Mouse (Mus musculus): ENCODE results near the gene Aifm1. TPM values are rescaled to one million over a fixed set of nuclear protein-coding genes. Genes with fewer than 3 reads are reported as not detected.

The Aifm1 gene
- polyA plus RNA-seq (2014; fragmentation: Nextera tagmentation; extraction: Ambion mirVana), result 85.8 and 94.2 TPM in 2 replicates

DNA sequence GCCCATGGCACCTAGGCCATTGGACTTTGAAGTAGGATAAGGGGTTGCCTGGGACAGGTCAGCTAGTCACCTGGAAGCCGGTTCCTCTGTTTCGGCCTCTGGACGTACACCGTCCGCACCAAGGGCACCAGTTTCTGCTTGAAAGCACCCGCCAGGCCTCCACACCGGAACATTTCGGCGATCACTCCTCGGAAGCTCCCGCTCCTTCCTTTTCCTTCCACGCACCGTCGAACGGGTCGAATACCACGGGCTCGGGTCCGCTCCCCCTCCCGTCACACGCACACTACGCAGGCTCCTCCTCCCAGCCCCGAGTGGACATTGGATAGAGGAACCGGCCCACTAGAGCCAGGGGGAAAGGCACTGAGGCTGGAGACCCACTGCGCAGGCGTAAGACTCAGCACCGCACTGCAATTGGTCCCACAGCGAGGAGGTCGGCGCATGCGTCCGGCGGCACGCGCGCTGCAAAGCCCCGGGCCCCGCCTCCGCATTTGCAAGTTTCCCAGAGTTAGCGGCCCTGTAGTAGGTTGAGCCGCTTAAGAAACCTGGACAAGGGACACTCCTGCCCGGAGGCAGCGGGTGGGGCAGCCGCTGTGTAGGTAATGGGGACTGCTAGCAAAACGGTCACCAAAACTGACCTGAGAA, at the start of gene Aifm1:
Aifm1 (minus strand) TSS at position 398 of the 642 bp plus-strand sequence.
- Histone ChIP-seq H3K4me3 (ENCODE audit: low read depth, low read length) (peak within 1 kb of the TSS; percentile 51), H3K27ac (replicated peaks; ENCODE audit: low read depth, low read length) (no peak within 1 kb of the TSS), H3K27me3 (ENCODE audit: control insufficient read depth, insufficient read depth, low read length) (no peaks in the 10 kb centered on the region), H3K9ac (ENCODE audit: low read length) (peak within 1 kb of the TSS; percentile 60), H3K9me3 (ENCODE audit: control insufficient read depth, low read length) (no peaks in the 10 kb centered on the region), H3K4me1 (ENCODE audit: control insufficient read depth, insufficient read depth, low read length) (no peaks in the 10 kb centered on the region), H3K4me2 (ENCODE audit: low read depth, severe bottlenecking) (peak within 1 kb of the TSS; percentile 56), H3K36me3 (ENCODE audit: control insufficient read depth, insufficient read depth, low read length) (no peaks in the 10 kb centered on the region)
- DNase-seq (ENCODE audit: low spot score), result peak; percentile 88
- 15% methylated on average over 45 of the region's 45 CpGs for WGBS
- peak; percentile 98 for ATAC-seq (ENCODE audit: insufficient number of reproducible peaks, low FRiP score, low TSS enrichment, low read depth)

DNA sequence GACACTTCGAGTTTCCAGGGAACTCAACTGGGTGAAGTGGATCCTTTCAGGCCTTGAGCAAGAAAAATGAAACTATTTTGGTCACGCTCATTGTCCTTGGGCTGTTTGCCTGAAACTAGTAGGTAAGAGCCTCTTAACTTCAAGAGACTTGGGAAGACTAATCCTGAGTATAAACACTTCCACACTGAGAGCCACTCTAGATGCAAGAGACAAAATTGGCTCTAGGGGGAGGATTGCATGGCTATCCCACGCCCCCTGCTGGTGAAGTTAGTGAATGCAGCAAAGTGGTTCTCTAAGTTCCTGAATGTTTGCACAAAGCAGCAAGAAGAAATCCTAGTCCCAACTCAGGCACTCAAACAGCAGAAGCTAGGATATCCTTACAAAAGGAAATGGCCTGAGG, 18.8 kb upstream of the Aifm1 start:
- Histone ChIP-seq H3K27me3 (ENCODE audit: control insufficient read depth, insufficient read depth, low read length) (no peaks in the 10 kb centered on the region), H3K4me1 (ENCODE audit: control insufficient read depth, insufficient read depth, low read length) (no peaks in the 10 kb centered on the region), H3K4me2 (ENCODE audit: low read depth, severe bottlenecking) (no peak overlapping the region), H3K4me3 (ENCODE audit: low read depth, low read length) (no peak overlapping the region), H3K9me3 (ENCODE audit: control insufficient read depth, low read length) (no peaks in the 10 kb centered on the region), H3K9ac (ENCODE audit: low read length) (no peak overlapping the region), H3K27ac (replicated peaks; ENCODE audit: low read depth, low read length) (no peak overlapping the region), H3K36me3 (ENCODE audit: control insufficient read depth, insufficient read depth, low read length) (no peaks in the 10 kb centered on the region)
- DNase-seq (ENCODE audit: low spot score) (peak; percentile 79), ATAC-seq (ENCODE audit: insufficient number of reproducible peaks, low FRiP score, low TSS enrichment, low read depth) (no peak)
- WGBS, result 38% methylated on average over 3 of the region's 3 CpGs

DNA sequence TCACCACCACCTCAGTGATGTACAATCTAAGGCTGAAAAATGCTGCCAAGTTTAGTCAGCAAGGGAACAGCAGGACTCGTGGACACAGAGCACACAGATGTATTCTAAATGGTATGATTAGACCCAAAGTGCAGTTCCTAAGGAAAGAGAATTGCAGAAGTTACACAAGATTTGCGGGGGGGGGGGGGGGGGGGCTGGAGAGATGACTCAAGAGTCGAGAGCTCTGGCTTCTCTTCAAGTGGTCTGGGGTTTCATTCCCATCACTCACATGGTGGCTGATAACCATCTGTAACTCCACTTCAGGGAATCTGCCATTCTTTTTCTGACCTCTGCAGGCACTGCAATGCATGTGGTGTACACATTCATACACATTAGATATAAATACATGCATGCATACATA, 13.1 kb upstream of the Aifm1 start:
- WGBS, result 63% methylated on average over 2 of the region's 3 CpGs
- no peak overlapping the region for H3K4me2 ChIP-seq (ENCODE audit: low read depth, severe bottlenecking)
- H3K27ac ChIP-seq (replicated peaks; ENCODE audit: low read depth, low read length), result no peak overlapping the region
- no peak overlapping the region for H3K4me3 ChIP-seq (ENCODE audit: low read depth, low read length)
- H3K9me3 ChIP-seq (ENCODE audit: control insufficient read depth, low read length), result no peaks in the 10 kb centered on the region
- no peak overlapping the region for H3K9ac ChIP-seq (ENCODE audit: low read length)
- H3K27me3 ChIP-seq (ENCODE audit: control insufficient read depth, insufficient read depth, low read length), result no peaks in the 10 kb centered on the region
- H3K4me1 ChIP-seq (ENCODE audit: control insufficient read depth, insufficient read depth, low read length), result no peaks in the 10 kb centered on the region
- no peaks in the 10 kb centered on the region for H3K36me3 ChIP-seq (ENCODE audit: control insufficient read depth, insufficient read depth, low read length)
- no peak for ATAC-seq (ENCODE audit: insufficient number of reproducible peaks, low FRiP score, low TSS enrichment, low read depth)
- DNase-seq (ENCODE audit: low spot score), result no peak

DNA sequence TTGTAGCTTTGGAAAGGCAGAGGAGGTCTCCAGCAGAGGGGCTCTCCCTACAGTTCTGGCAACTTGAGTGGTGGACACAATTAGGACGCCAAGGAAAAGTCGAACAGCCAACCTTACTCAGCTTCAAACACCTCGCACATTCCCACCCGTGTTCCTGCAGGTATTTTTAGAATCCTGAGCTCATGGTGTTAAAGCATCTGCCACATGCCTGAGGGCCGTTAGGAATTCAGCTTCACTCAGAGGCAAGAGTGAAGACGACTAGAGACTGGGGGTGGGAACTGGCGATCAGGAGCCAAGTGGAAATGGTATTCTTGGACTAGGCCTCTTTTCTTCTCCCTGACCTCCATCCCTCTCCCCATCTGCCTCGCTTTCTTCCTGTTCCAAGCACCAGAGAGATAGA, 12.5 kb upstream of the Aifm1 start:
- DNase-seq (ENCODE audit: low spot score), result no peak
- Histone ChIP-seq H3K4me1 (ENCODE audit: control insufficient read depth, insufficient read depth, low read length) (no peaks in the 10 kb centered on the region), H3K4me2 (ENCODE audit: low read depth, severe bottlenecking) (no peak overlapping the region), H3K36me3 (ENCODE audit: control insufficient read depth, insufficient read depth, low read length) (no peaks in the 10 kb centered on the region), H3K4me3 (ENCODE audit: low read depth, low read length) (no peak overlapping the region), H3K9me3 (ENCODE audit: control insufficient read depth, low read length) (no peaks in the 10 kb centered on the region), H3K27me3 (ENCODE audit: control insufficient read depth, insufficient read depth, low read length) (no peaks in the 10 kb centered on the region), H3K27ac (replicated peaks; ENCODE audit: low read depth, low read length) (no peak overlapping the region), H3K9ac (ENCODE audit: low read length) (no peak overlapping the region)
- WGBS, result 62% methylated on average over 8 of the region's 8 CpGs
- ATAC-seq (ENCODE audit: insufficient number of reproducible peaks, low FRiP score, low TSS enrichment, low read depth), result no peak

- H3K9me3 ChIP-seq (ENCODE audit: control insufficient read depth, low read length), result no peaks in the 10 kb centered on the region
- DNase-seq (ENCODE audit: low spot score), result no peak
- no peaks in the 10 kb centered on the region for H3K27me3 ChIP-seq (ENCODE audit: control insufficient read depth, insufficient read depth, low read length)
- H3K36me3 ChIP-seq (ENCODE audit: control insufficient read depth, insufficient read depth, low read length), result no peaks in the 10 kb centered on the region
- WGBS, result 73% methylated on average over 1 of the region's 1 CpGs
- no peaks in the 10 kb centered on the region for H3K4me1 ChIP-seq (ENCODE audit: control insufficient read depth, insufficient read depth, low read length)
- H3K4me3 ChIP-seq (ENCODE audit: low read depth, low read length), result no peak overlapping the region
- no peak overlapping the region for H3K27ac ChIP-seq (replicated peaks; ENCODE audit: low read depth, low read length)
- ATAC-seq (ENCODE audit: insufficient number of reproducible peaks, low FRiP score, low TSS enrichment, low read depth), result no peak
- H3K9ac ChIP-seq (ENCODE audit: low read length), result no peak overlapping the region
- H3K4me2 ChIP-seq (ENCODE audit: low read depth, severe bottlenecking), result no peak overlapping the region
These were observed 12.0 kb upstream of the Aifm1 start for GRCm38 (mm10) chrX:48525332-48525731.

DNA sequence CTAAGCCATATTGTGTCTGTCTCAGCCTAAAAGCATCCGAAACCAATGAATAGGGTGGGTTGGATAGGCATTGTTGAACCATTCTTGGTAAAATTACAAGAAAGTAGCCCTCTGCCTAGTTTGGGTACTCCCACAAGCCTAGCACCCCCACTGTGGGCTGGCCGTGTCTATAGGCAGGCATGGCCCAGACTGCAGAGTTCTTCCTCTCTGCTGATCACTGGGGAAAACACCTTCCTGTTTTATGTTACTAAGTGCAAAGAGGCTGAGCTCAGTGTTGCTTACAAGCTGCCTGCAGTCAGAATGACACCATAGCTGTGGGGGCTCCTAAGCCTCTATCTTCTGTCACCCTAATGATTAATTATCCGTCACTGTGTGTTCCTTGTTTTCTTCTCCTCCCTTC, 10.1 kb upstream of the Aifm1 start:
- Histone ChIP-seq H3K4me1 (ENCODE audit: control insufficient read depth, insufficient read depth, low read length) (no peaks in the 10 kb centered on the region), H3K27me3 (ENCODE audit: control insufficient read depth, insufficient read depth, low read length) (no peaks in the 10 kb centered on the region), H3K9me3 (ENCODE audit: control insufficient read depth, low read length) (no peaks in the 10 kb centered on the region), H3K4me2 (ENCODE audit: low read depth, severe bottlenecking) (no peak overlapping the region), H3K4me3 (ENCODE audit: low read depth, low read length) (no peak overlapping the region), H3K27ac (replicated peaks; ENCODE audit: low read depth, low read length) (no peak overlapping the region), H3K9ac (ENCODE audit: low read length) (no peak overlapping the region), H3K36me3 (ENCODE audit: control insufficient read depth, insufficient read depth, low read length) (no peaks in the 10 kb centered on the region)
- no peak for ATAC-seq (ENCODE audit: insufficient number of reproducible peaks, low FRiP score, low TSS enrichment, low read depth)
- WGBS, result 73% methylated on average over 3 of the region's 3 CpGs
- DNase-seq (ENCODE audit: low spot score), result no peak

DNA sequence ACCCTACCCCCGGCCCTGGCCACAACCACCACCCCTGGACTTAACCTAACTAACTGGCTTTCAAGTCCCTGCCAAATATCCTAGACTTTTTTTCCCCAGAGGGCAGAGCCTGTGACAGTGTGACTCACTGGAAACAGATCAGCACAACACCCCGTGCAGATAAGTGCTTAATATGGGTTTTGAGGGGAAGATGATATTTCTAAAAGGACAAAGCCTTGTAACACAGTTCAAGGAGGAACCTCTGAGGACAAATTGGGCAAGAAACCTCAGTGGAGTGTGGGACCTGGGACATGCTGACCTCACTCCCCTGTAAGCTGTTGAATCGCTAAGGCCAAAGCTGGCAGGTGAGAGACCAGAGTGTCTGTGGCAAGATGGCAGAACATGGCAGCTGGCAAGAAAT, 8.3 kb upstream of the Aifm1 start:
- H3K4me2 ChIP-seq (ENCODE audit: low read depth, severe bottlenecking), result no peak overlapping the region
- H3K4me3 ChIP-seq (ENCODE audit: low read depth, low read length), result no peak overlapping the region
- H3K9ac ChIP-seq (ENCODE audit: low read length), result no peak overlapping the region
- WGBS, result 94% methylated on average over 3 of the region's 3 CpGs
- H3K9me3 ChIP-seq (ENCODE audit: control insufficient read depth, low read length), result no peaks in the 10 kb centered on the region
- no peaks in the 10 kb centered on the region for H3K27me3 ChIP-seq (ENCODE audit: control insufficient read depth, insufficient read depth, low read length)
- no peaks in the 10 kb centered on the region for H3K36me3 ChIP-seq (ENCODE audit: control insufficient read depth, insufficient read depth, low read length)
- ATAC-seq (ENCODE audit: insufficient number of reproducible peaks, low FRiP score, low TSS enrichment, low read depth), result no peak
- DNase-seq (ENCODE audit: low spot score), result no peak
- no peak overlapping the region for H3K27ac ChIP-seq (replicated peaks; ENCODE audit: low read depth, low read length)
- H3K4me1 ChIP-seq (ENCODE audit: control insufficient read depth, insufficient read depth, low read length), result no peaks in the 10 kb centered on the region

- WGBS, result 25% methylated on average over 20 of the region's 20 CpGs
- peak overlapping the region; percentile 40 for H3K4me3 ChIP-seq (ENCODE audit: low read depth, low read length)
- no peak overlapping the region for H3K27ac ChIP-seq (replicated peaks; ENCODE audit: low read depth, low read length)
- DNase-seq (ENCODE audit: low spot score), result peak; percentile 23
- no peaks in the 10 kb centered on the region for H3K27me3 ChIP-seq (ENCODE audit: control insufficient read depth, insufficient read depth, low read length)
- peak overlapping the region; percentile 49 for H3K9ac ChIP-seq (ENCODE audit: low read length)
- no peaks in the 10 kb centered on the region for H3K36me3 ChIP-seq (ENCODE audit: control insufficient read depth, insufficient read depth, low read length)
- H3K9me3 ChIP-seq (ENCODE audit: control insufficient read depth, low read length), result no peaks in the 10 kb centered on the region
- ATAC-seq (ENCODE audit: insufficient number of reproducible peaks, low FRiP score, low TSS enrichment, low read depth), result 0 out of 2 replicates have a peak, but pooled peaks have one; percentile 48
- no peaks in the 10 kb centered on the region for H3K4me1 ChIP-seq (ENCODE audit: control insufficient read depth, insufficient read depth, low read length)
- H3K4me2 ChIP-seq (ENCODE audit: low read depth, severe bottlenecking), result peak overlapping the region; percentile 67
These were observed 6.3 kb upstream of the Aifm1 start for GRCm38 (mm10) chrX:48519549-48520085.
